Mouse (Mus musculus) MEL (cell line): ENCODE measurements around the gene Gdf1. TPM values are rescaled to one million over a fixed set of nuclear protein-coding genes. Genes with fewer than 3 reads are reported as not detected.

ENCODE experiments used
- DNase-seq: peaks from one replicate; pipeline ENCODE4 v3.0.0; 2011; ENCODE audit warnings: low read depth, low spot score
- H3K27ac ChIP-seq: 2 replicates; pipeline ENCODE4 v1.5.1; 2012; ENCODE audit warnings: low read depth, mild to moderate bottlenecking, control low read depth, low read length, moderate library complexity; ENCODE audit not compliant: control insufficient read depth
- H3K27me3 ChIP-seq, 2 experiments: fragments of 150-350 bp in 1 of 2; sonication (generic) in 1 of 2; 2 replicates each; pipeline ENCODE4 v1.6.1; 2012; ENCODE audit warnings: low read length in 2 of 2, mild to moderate bottlenecking in 2 of 2, improper control_type of control experiment in 1 of 2, moderate library complexity in 1 of 2; ENCODE audit not compliant: insufficient read depth in 2 of 2, control insufficient read depth in 1 of 2
- H3K36me3 ChIP-seq, 2 experiments: 2 replicates each; pipeline ENCODE4 v1.6.1; 2012 to 2014; ENCODE audit warnings: low read length in 2 of 2, improper control_type of control experiment in 1 of 2, inconsistent platforms in 1 of 2, mild to moderate bottlenecking in 1 of 2; ENCODE audit not compliant: insufficient read depth in 2 of 2, control insufficient read depth in 1 of 2
- H3K4me1 ChIP-seq, 2 experiments: fragments of 150-350 bp in 1 of 2; sonication (generic) in 1 of 2; 2 replicates each; pipeline ENCODE4 v1.6.1; 2012; ENCODE audit warnings: low read length in 2 of 2, improper control_type of control experiment in 1 of 2, mild to moderate bottlenecking in 1 of 2; ENCODE audit not compliant: insufficient read depth in 2 of 2, control insufficient read depth in 1 of 2
- H3K4me3 ChIP-seq, 2 experiments: fragments of 150-350 bp in 1 of 2; sonication (generic) in 1 of 2; 2 replicates each; pipeline ENCODE4 v1.5.1; 2012; ENCODE audit warnings: low read depth in 2 of 2, low read length in 2 of 2, mild to moderate bottlenecking in 2 of 2, moderate library complexity in 2 of 2, control low read depth in 1 of 2, improper control_type of control experiment in 1 of 2; ENCODE audit not compliant: control insufficient read depth in 1 of 2, insufficient read depth in 1 of 2
- H3K79me2 ChIP-seq: 2 replicates; pipeline ENCODE4 v1.6.1; 2012; ENCODE audit warnings: mild to moderate bottlenecking, low read length, moderate library complexity; ENCODE audit not compliant: control insufficient read depth, poor library complexity, insufficient read depth
- H3K9ac ChIP-seq: 2 replicates; pipeline ENCODE4 v1.6.1; 2012; ENCODE audit warnings: low read depth, mild to moderate bottlenecking, control low read depth, low read length, moderate library complexity; ENCODE audit not compliant: control insufficient read depth, poor library complexity, severe bottlenecking
- H3K9me3 ChIP-seq: fragments of 150-350 bp; sonication (generic); replicated peaks from 2 replicates; pipeline ENCODE4 v1.6.1; 2012; ENCODE audit warnings: mild to moderate bottlenecking, low read length, improper control_type of control experiment, moderate library complexity; ENCODE audit not compliant: insufficient read depth
- CHD1 ChIP-seq: IDR thresholded peaks from 2 replicates; pipeline ENCODE4 v1.6.1; 2012; ENCODE audit warnings: low read depth, mild to moderate bottlenecking, inconsistent platforms, low read length, improper control_type of control experiment
- EP300 ChIP-seq, 2 experiments: IDR thresholded peaks; 2 replicates each; pipeline ENCODE4 v1.6.1; 2011; ENCODE audit warnings: improper control_type of control experiment in 2 of 2, low read length in 2 of 2, low read depth in 1 of 2, mild to moderate bottlenecking in 1 of 2
- MAX ChIP-seq: IDR thresholded peaks from 2 replicates; pipeline ENCODE4 v1.6.1; 2011; ENCODE audit warnings: low read length, improper control_type of control experiment
- NELFE ChIP-seq: IDR thresholded peaks from 2 replicates; pipeline ENCODE4 v1.6.1; 2011; ENCODE audit warnings: low read depth, low read length, improper control_type of control experiment
- SIN3A ChIP-seq: IDR thresholded peaks from 2 replicates; pipeline ENCODE4 v1.6.1; 2012; ENCODE audit warnings: low read length, improper control_type of control experiment, inconsistent platforms
- TBP ChIP-seq: IDR thresholded peaks from 2 replicates; pipeline ENCODE4 v1.8.0; 2011; ENCODE audit warnings: low read depth, low read length, improper control_type of control experiment
- TCF12 ChIP-seq: IDR thresholded peaks from 2 replicates; pipeline ENCODE4 v1.6.1; 2014; ENCODE audit warnings: low read depth, mild to moderate bottlenecking, inconsistent platforms, low read length, improper control_type of control experiment, moderate library complexity
- UBTF ChIP-seq: IDR thresholded peaks from 2 replicates; pipeline ENCODE4 v1.6.1; 2012; ENCODE audit warnings: low read depth, mild to moderate bottlenecking, inconsistent platforms, low read length, improper control_type of control experiment, moderate library complexity, borderline replicate concordance; ENCODE audit not compliant: insufficient read depth
- USF1 ChIP-seq: IDR thresholded peaks from 2 replicates; pipeline ENCODE4 v1.6.1; 2014; ENCODE audit warnings: low read depth, mild to moderate bottlenecking, inconsistent platforms, low read length, improper control_type of control experiment, moderate library complexity
- ZKSCAN1 ChIP-seq: IDR thresholded peaks from 2 replicates; pipeline ENCODE4 v1.6.1; 2012; ENCODE audit warnings: low read depth, mild to moderate bottlenecking, inconsistent platforms, low read length, improper control_type of control experiment, moderate library complexity
- polyA plus RNA-seq, 2 experiments: library from polyadenylated mRNA; stranded (reverse) in 1 of 2; unstranded in 1 of 2; fragments of >175 nt in 1 of 2; fragments of >200 nt in 1 of 2; gene quantifications; 2 replicates each; pipeline versions ENCODE4 v1.2.1 to v1.2.4; 2012; ENCODE audit warnings: low replicate concordance in 2 of 2, low read depth in 1 of 2; ENCODE audit not compliant: insufficient read length in 2 of 2, insufficient read depth in 1 of 2, missing spikeins in 1 of 2
- total RNA-seq: library from RNA; depleted of rRNA; stranded (reverse); fragments of 300-350 nt; gene quantifications from 2 replicates; pipeline ENCODE4 v1.2.3, GENCODE M21; 2012

Gdf1 gene
- total and polyA plus RNA-seq, 3 experiments: 1.9 to 2.6 TPM; not detected in 1

GRCm38 (mm10) chr8:70351035-70351999 is 21.7 kb downstream of the Gdf1 start:
- Histone ChIP-seq H3K79me2 (peaks cover 65% of the 10 kb centered on the region), H3K9ac (peak overlapping the region; percentile 98), H3K27me3 (no peaks in the 10 kb centered on the region), H3K9me3 (no peaks in the 10 kb centered on the region), H3K4me1 (peaks cover 9 to 32% of the 10 kb centered on the region in 2 experiments), H3K27ac (no peak overlapping the region), H3K4me3 (peak overlapping the region; percentile 94 to 96), H3K36me3 (peaks cover 10 to 34% of the 10 kb centered on the region in 2 experiments)
- no peak for TF ChIP-seq ZKSCAN1
- 0 out of 2 replicates have a peak, but pooled peaks have one; percentile 10 for TF ChIP-seq SIN3A
- DNase-seq: no peak

- no peaks in the 10 kb centered on the region for H3K27me3 ChIP-seq
- H3K9ac ChIP-seq: peak overlapping the region; percentile 98
- H3K9me3 ChIP-seq: no peaks in the 10 kb centered on the region
- no peak for DNase-seq
- no peak overlapping the region for H3K27ac ChIP-seq
- peak; percentile 11; the same call in 1 of the 2 replicates for TF ChIP-seq SIN3A
- TF ChIP-seq CHD1: 0 out of 2 replicates have a peak, but pooled peaks have one; percentile 62
- TF ChIP-seq USF1: no peak
- TF ChIP-seq, all 39 proteins: peak for 2
- H3K4me3 ChIP-seq: peak overlapping the region; percentile 94 to 96
- H3K79me2 ChIP-seq: peaks cover 60% of the 10 kb centered on the region
- H3K4me1 ChIP-seq: peaks cover 11 to 33% of the 10 kb centered on the region in 2 experiments
- H3K36me3 ChIP-seq: peaks cover 8 to 37% of the 10 kb centered on the region in 2 experiments
Observed at GRCm38 (mm10) chr8:70352000-70352384, 22.4 kb downstream of the Gdf1 start.

GRCm38 (mm10) chr8:70352657-70353151 is 23.1 kb downstream of the Gdf1 start:
- TF ChIP-seq MAX (peak; percentile 36; the same call in 1 of the 2 replicates), UBTF (peak; percentile 100), TCF12 (0 out of 2 replicates have a peak, but pooled peaks have one; percentile 8), CHD1 (peak; percentile 42), EP300 (IDR thresholded peaks at IDR 0.05; ENCODE audit: low read depth in 1 of 2, low read length in 2 of 2) (no peak), TBP (no peak), NELFE (no peak)
- Histone ChIP-seq H3K9ac (peak overlapping the region; percentile 98), H3K4me3 (peak overlapping the region; percentile 94 to 96), H3K4me1 (peaks cover 11 to 33% of the 10 kb centered on the region in 2 experiments), H3K79me2 (peaks cover 54% of the 10 kb centered on the region), H3K27ac (peak overlapping the region; percentile 69), H3K27me3 (no peaks in the 10 kb centered on the region), H3K9me3 (no peaks in the 10 kb centered on the region), H3K36me3 (peaks cover 6 to 38% of the 10 kb centered on the region in 2 experiments)
- DNase-seq: peak; percentile 44
